Mouse (Mus musculus) heart, adult 2 months (tissue): Measurements from ENCODE around the gene C2cd4b.

ENCODE experiments used
- CTCF ChIP-seq: fragments of 200-600 bp; IDR thresholded peaks from 2 replicates; pipeline ENCODE4 v1.8.1; 2022; ENCODE audit warnings: antibody characterized with exemption, mild to moderate bottlenecking, moderate library complexity
- POLR2A ChIP-seq: fragments of 200-500 bp; IDR thresholded peaks from 2 replicates; pipeline ENCODE4 v1.6.1; 2011; ENCODE audit warnings: mild to moderate bottlenecking, low read depth, low read length, control low read depth; ENCODE audit not compliant: insufficient read depth

DNA sequence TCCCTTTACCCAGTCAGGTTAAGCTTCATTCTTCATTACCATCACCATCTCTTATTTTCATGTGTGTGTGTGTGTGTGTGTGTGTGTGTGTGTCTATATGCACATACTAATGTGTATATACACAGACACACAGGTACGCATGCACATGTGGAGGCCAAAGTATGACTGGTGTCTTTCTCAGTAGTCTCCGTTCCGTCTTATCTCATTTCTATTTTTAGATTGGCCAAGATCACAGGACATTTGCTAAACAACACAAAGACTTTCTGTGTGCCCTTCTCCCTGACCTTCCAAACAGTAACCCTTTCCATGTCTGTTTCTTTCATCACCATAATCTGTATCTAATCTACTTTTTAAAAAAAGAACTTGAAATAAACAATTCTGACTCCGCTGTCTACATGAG lies 7.2 kb downstream of the C2cd4b start:
- TF ChIP-seq CTCF (no peak), POLR2A (no peak)
